Mouse (Mus musculus): Measurements from ENCODE around the gene Ercc8. TPM values are rescaled to one million over a fixed set of nuclear protein-coding genes. Genes with fewer than 3 reads are reported as not detected.

Gene Ercc8
- total and polyA plus RNA-seq, 2 experiments from 2014 or later: 7.7 to 8.7 TPM

DNA sequence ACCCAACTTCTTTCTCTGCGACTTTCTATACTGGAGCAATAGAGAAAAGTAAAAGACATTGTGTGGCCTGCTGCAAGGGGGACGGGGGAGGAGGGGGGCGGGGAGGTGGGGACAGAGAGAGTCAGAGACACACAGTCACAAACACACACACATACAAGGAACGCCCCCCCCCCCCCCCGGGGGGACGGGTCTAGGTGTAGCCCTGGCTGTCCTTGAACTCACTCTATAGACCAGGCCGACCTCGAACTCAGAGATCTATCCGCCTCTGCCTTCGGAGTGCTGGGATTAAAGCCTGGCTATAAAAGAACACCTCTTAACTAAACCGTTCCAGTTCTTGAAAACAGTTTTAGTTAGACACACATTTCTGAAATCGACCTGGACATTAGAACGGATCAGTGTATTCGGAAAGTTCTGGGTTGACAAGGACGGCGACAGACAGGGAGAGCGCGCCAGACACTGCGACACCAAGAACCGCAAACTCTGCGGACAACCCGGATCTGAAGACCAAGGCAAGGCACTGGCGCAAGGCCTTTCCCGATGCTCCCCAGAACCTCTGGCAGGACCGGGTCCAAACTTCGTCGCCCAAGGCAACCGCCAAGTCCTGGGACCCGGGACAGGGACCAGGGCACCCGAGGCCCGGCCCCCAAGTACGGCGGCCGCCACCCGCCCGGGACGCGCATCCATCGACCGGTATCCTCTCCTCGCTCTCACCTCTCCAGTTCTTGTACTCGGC, 633 bp upstream of the Ercc8 start:
- TF ChIP-seq EP300 (IDR thresholded peaks at IDR 0.05; ENCODE audit: low read depth) (no peak), CTCF (IDR thresholded peaks at IDR 0.05; ENCODE audit: low read depth) (no peak)
- peak overlapping the region; percentile 92 for H3K4me3 ChIP-seq (ENCODE audit: low read depth, low read length)
- H3K9me3 ChIP-seq (replicated peaks; ENCODE audit: control insufficient read depth, low read length): no peaks in the 10 kb centered on the region
- ATAC-seq (ENCODE audit: insufficient read depth, low read depth) (peak; percentile 56), DNase-seq (ENCODE audit: low spot score) (no peak)
- WGBS: 4% methylated on average over 41 of the region's 42 CpGs
- 0 out of 2 replicates have a peak, but pooled peaks cover 4% of the 10 kb centered on the region for H3K4me1 ChIP-seq (ENCODE audit: control insufficient read depth, insufficient read depth)
- peak overlapping the region; percentile 71 for H3K9ac ChIP-seq (replicated peaks; ENCODE audit: low read depth, low read length)
- peaks cover 15% of the 10 kb centered on the region for H3K36me3 ChIP-seq (replicated peaks; ENCODE audit: control insufficient read depth, insufficient read depth, low read length)
- H3K4me2 ChIP-seq (ENCODE audit: low read depth, low read length): peak overlapping the region; percentile 94
- 0 out of 2 replicates have a peak overlapping the region, but pooled peaks have one; percentile 17 for H3K27ac ChIP-seq (ENCODE audit: low read depth)
- no peaks in the 10 kb centered on the region for H3K27me3 ChIP-seq (ENCODE audit: control insufficient read depth, insufficient read depth, low read length)

DNA sequence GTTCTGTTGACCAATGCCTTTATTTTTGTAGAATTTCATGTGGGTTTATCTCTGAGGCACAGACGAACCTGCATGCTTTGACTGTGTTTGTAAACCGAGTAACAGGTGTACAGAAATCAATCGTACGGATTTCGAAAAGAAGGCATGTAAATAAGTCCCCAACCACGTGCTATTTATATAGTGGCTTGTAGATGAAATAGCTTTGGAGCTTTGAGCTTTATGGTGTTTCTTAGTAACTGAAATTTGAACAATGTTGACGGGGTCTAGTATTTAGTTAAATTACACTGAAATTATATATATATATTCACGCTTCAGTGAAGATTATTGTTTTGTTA, 677 bp downstream of the Ercc8 start:
- Histone ChIP-seq H3K27me3 (ENCODE audit: control insufficient read depth, insufficient read depth, low read length) (no peaks in the 10 kb centered on the region), H3K36me3 (replicated peaks; ENCODE audit: control insufficient read depth, insufficient read depth, low read length) (peaks cover 18% of the 10 kb centered on the region), H3K4me2 (ENCODE audit: low read depth, low read length) (peak overlapping the region; percentile 94), H3K27ac (ENCODE audit: low read depth) (no peak overlapping the region), H3K9ac (replicated peaks; ENCODE audit: low read depth, low read length) (peak overlapping the region; percentile 77), H3K9me3 (replicated peaks; ENCODE audit: control insufficient read depth, low read length) (no peaks in the 10 kb centered on the region), H3K4me3 (ENCODE audit: low read depth, low read length) (peak overlapping the region; percentile 92), H3K4me1 (ENCODE audit: control insufficient read depth, insufficient read depth) (0 out of 2 replicates have a peak, but pooled peaks cover 4% of the 10 kb centered on the region)
- TF ChIP-seq EP300 (IDR thresholded peaks at IDR 0.05; ENCODE audit: low read depth) (no peak), CTCF (IDR thresholded peaks at IDR 0.05; ENCODE audit: low read depth) (no peak)
- ATAC-seq (ENCODE audit: insufficient read depth, low read depth) (no peak), DNase-seq (ENCODE audit: low spot score) (no peak)
- WGBS: 7% methylated on average over 8 of the region's 8 CpGs

DNA sequence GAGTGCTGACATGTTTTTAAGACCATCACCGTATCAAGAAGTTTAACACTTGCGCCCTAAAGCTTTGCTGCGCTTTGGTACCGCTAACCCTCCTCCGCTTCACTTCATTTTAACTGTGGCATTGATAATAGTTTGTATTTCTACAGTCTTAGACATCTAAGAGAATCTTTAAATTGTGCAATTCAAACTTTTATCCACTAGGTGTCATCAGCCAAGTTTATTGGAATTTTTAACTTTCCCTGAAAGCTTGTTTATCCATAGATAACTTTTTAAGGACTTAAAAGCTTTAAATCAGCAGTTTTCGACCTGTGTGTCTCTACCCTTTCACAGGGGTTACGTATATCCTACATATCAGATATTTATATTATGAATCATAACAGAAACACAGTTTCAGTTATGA, 1.4 kb downstream of the Ercc8 start:
- TF ChIP-seq EP300 (IDR thresholded peaks at IDR 0.05; ENCODE audit: low read depth) (no peak), CTCF (IDR thresholded peaks at IDR 0.05; ENCODE audit: low read depth) (peak; percentile 38)
- whole genome bisulfite sequencing: 60% methylated on average over 7 of the region's 7 CpGs
- Histone ChIP-seq H3K27me3 (ENCODE audit: control insufficient read depth, insufficient read depth, low read length) (no peaks in the 10 kb centered on the region), H3K4me2 (ENCODE audit: low read depth, low read length) (no peak overlapping the region), H3K4me1 (ENCODE audit: control insufficient read depth, insufficient read depth) (0 out of 2 replicates have a peak, but pooled peaks cover 4% of the 10 kb centered on the region), H3K36me3 (replicated peaks; ENCODE audit: control insufficient read depth, insufficient read depth, low read length) (peaks cover 18% of the 10 kb centered on the region), H3K4me3 (ENCODE audit: low read depth, low read length) (no peak overlapping the region), H3K9me3 (replicated peaks; ENCODE audit: control insufficient read depth, low read length) (no peaks in the 10 kb centered on the region), H3K9ac (replicated peaks; ENCODE audit: low read depth, low read length) (no peak overlapping the region), H3K27ac (ENCODE audit: low read depth) (no peak overlapping the region)
- DNase-seq (ENCODE audit: low spot score) (no peak), ATAC-seq (ENCODE audit: insufficient read depth, low read depth) (no peak)

DNA sequence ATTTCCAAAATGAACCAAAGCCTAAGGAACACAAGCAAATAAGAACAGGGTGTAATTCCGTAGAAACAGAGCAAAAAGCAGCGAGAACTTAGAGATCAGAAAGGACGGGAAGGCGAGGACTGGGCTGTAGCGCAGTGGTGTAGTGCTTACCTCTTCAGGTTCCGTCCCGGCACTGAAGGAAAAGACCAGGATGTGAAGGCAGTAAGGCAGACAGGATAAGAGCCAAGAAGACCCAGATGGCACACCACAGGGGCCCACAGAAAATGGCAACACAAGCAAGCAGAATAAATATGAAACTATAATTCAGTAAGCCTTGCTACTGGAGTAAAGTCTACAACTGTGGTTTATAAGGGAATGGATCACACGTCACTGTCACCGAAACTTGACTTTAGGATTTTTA, 5.4 kb downstream of the Ercc8 start:
- no peak for ATAC-seq (ENCODE audit: insufficient read depth, low read depth)
- DNase-seq (ENCODE audit: low spot score): no peak
- Histone ChIP-seq H3K36me3 (replicated peaks; ENCODE audit: control insufficient read depth, insufficient read depth, low read length) (peaks cover 18% of the 10 kb centered on the region), H3K4me1 (ENCODE audit: control insufficient read depth, insufficient read depth) (no peaks in the 10 kb centered on the region), H3K27me3 (ENCODE audit: control insufficient read depth, insufficient read depth, low read length) (no peaks in the 10 kb centered on the region), H3K27ac (ENCODE audit: low read depth) (no peak overlapping the region), H3K4me3 (ENCODE audit: low read depth, low read length) (no peak overlapping the region), H3K9ac (replicated peaks; ENCODE audit: low read depth, low read length) (no peak overlapping the region), H3K9me3 (replicated peaks; ENCODE audit: control insufficient read depth, low read length) (no peaks in the 10 kb centered on the region), H3K4me2 (ENCODE audit: low read depth, low read length) (no peak overlapping the region)
- WGBS: 97% methylated on average over 9 of the region's 9 CpGs
- TF ChIP-seq EP300 (IDR thresholded peaks at IDR 0.05; ENCODE audit: low read depth): no peak
- no peak for TF ChIP-seq CTCF (IDR thresholded peaks at IDR 0.05; ENCODE audit: low read depth)

DNA sequence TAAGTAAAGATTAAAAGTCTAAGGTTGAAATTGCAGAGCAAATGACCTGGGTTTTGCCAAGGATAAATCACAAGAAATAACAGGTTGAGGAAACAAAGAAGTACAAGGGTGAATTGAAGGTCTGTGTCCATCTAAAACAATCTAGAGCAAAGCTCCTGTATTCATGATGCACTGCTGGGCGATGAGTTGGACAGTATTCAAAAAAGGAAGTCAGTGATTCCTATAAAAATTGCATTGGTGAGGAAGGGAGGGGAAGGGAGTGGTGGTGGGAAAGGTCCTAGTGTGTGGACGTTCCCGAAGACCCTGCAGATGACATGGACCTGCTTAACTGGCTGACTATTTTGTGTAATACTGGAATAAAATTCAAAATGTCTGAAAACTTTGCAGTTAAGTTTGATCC, 6.1 kb downstream of the Ercc8 start:
- Histone ChIP-seq H3K4me2 (ENCODE audit: low read depth, low read length) (no peak overlapping the region), H3K36me3 (replicated peaks; ENCODE audit: control insufficient read depth, insufficient read depth, low read length) (peaks cover 21% of the 10 kb centered on the region), H3K27ac (ENCODE audit: low read depth) (no peak overlapping the region), H3K4me3 (ENCODE audit: low read depth, low read length) (no peak overlapping the region), H3K9ac (replicated peaks; ENCODE audit: low read depth, low read length) (no peak overlapping the region), H3K27me3 (ENCODE audit: control insufficient read depth, insufficient read depth, low read length) (no peaks in the 10 kb centered on the region), H3K4me1 (ENCODE audit: control insufficient read depth, insufficient read depth) (no peaks in the 10 kb centered on the region), H3K9me3 (replicated peaks; ENCODE audit: control insufficient read depth, low read length) (no peaks in the 10 kb centered on the region)
- 82% methylated on average over 3 of the region's 3 CpGs for WGBS
- DNase-seq (ENCODE audit: low spot score) (no peak), ATAC-seq (ENCODE audit: insufficient read depth, low read depth) (no peak)
- TF ChIP-seq EP300 (IDR thresholded peaks at IDR 0.05; ENCODE audit: low read depth) (no peak), CTCF (IDR thresholded peaks at IDR 0.05; ENCODE audit: low read depth) (no peak)

DNA sequence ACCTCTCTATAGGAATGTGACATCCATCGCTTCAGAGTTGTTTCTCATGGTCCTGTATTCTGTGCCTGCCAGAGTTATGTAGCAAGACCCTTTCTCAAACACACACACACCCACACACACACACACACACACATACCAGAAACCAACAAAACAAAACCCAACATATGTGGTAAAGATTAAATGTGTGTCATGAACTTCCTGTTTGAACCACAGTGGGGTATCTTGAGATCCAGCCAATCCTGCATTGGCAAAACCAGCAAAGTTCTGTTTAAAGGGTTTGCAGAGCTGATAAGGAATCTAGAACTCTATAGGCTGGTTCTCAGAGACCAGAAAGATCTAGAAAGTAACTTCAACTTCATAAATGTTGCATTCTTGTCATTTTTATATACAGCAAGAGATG, 11.5 kb downstream of the Ercc8 start:
- H3K36me3 ChIP-seq (replicated peaks; ENCODE audit: control insufficient read depth, insufficient read depth, low read length): peaks cover 43% of the 10 kb centered on the region
- ATAC-seq (ENCODE audit: insufficient read depth, low read depth) (no peak), DNase-seq (ENCODE audit: low spot score) (no peak)
- no peaks in the 10 kb centered on the region for H3K27me3 ChIP-seq (ENCODE audit: control insufficient read depth, insufficient read depth, low read length)
- H3K4me3 ChIP-seq (ENCODE audit: low read depth, low read length): no peak overlapping the region
- H3K9ac ChIP-seq (replicated peaks; ENCODE audit: low read depth, low read length): no peak overlapping the region
- H3K4me1 ChIP-seq (ENCODE audit: control insufficient read depth, insufficient read depth): no peaks in the 10 kb centered on the region
- TF ChIP-seq EP300 (IDR thresholded peaks at IDR 0.05; ENCODE audit: low read depth) (no peak), CTCF (IDR thresholded peaks at IDR 0.05; ENCODE audit: low read depth) (no peak)
- no peak overlapping the region for H3K27ac ChIP-seq (ENCODE audit: low read depth)
- 94% methylated on average over 1 of the region's 1 CpGs for WGBS
- H3K4me2 ChIP-seq (ENCODE audit: low read depth, low read length): no peak overlapping the region
- no peaks in the 10 kb centered on the region for H3K9me3 ChIP-seq (replicated peaks; ENCODE audit: control insufficient read depth, low read length)
